Mouse (Mus musculus): Measurements from ENCODE around the gene Spty2d1.
"Not testable (repeated sequence)": the region's sequence is repeated elsewhere in the genome, so short reads cannot be mapped to it uniquely, and the experiment has no call there.

Gene Spty2d1

DNA sequence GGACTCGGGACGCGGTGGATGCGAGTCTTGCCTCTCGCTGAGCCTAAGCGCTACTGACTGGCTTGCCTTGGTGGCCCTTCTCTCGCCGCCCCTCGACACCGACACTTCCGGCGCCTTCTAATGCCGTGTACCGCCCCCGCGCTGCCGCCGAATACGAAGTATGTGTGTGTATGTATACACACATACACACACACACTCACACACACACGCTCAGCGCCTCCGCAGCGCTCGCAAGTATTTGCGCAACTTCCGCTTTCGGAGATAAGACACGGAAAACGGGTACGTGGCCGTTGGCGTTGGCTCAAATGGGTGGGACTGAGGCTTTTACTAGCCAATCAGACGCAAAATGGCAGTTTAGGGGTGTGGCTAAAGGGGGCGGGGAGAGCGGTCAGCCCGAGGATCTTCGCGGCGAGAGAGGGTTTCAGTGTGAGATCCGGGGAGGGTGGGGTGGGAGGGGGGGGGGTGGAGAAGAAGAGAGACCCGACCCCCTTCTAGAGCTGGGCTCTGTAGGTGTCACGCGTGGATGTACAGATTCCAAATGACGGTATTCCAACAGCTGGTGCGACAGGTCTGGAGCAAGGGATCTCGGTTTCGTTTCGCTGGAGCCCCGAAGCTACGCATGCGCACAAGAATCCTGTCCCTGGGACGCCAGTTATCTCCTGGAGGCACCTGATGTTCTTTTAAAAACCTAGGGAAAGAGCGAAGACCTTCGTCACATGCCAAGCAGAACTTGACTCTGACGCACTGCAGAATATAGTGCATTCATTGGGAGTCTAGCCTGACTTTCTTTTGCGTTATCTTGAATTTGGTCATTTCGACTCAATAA, at the start of gene Spty2d1:
Gene Spty2d1 (minus strand): TSS at position 244 of the 826 bp plus-strand sequence.
- in situ Hi-C loops (cut with MboI, MseI): loop anchor here (5.0 to 25.0 kb wide), 2 partner anchors 41 to 1096 kb away; partner anchors contain the start of genes Ccdc114 (in 1 of the 2) and Emp3 (in 1 of the 2)

DNA sequence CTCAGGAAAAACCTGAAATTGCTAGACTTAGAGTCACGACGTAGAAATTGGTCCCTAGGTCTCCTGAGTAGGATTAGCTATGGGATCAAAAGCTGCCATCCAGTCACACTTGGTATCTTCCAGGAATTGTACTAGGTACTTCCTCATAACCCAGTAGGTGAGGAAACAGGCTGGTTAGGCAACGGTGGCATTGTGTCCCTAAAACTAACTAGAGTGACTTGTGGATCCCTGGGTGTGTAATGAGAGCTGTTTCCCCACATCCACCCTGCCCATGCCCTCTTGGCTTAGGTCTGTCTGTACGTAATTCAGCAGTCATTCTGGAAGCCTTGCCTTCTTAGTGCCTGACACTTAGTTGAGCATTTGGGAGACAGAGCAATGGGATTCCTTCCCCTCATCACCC, 48.1 kb upstream of the Spty2d1 start:
- in situ Hi-C loops (cut with MboI, MseI): no loop called here

DNA sequence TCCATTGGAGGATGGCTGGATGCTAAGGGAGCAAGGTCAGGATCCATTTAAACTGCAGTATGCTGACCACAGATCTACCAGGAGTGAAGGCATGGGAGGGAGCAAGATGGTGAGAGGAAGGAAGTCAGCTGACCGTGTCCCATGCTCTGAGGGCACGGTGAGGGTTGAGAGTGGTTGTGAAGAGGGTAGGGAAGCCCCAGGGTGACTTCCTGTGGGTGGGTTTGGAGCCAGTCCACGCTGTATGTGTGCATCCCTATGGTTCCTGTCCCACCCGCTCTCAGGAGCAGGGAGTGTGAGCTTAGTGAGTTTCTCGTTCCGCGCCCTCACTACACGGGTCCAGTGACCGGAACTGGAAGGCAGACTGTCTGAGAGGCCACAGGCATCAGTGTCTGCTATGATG, 47.5 kb upstream of the Spty2d1 start:
- in situ Hi-C loops (cut with MboI, MseI): no loop called here

DNA sequence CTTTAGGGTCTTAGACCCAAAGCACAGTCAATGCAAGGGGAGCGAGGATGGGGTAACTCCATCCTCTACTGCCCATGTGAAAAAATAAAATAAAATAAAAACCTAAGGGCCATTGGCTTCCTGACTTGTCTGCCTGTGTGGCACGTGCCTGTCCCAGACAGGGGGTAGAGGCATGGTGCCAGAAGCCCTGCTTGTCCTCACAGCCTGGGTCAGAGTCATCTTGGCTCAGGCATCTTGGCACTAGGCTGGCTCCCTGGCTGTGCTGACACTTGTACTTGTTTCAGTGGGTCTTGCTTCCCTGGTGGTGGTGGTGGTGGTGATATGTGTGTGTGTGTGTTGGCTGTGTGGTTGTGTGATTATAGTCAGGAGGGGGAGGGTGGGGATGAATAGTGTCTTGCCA, 46.5 kb upstream of the Spty2d1 start:
- in situ Hi-C loops (cut with MboI, MseI): no loop called here

DNA sequence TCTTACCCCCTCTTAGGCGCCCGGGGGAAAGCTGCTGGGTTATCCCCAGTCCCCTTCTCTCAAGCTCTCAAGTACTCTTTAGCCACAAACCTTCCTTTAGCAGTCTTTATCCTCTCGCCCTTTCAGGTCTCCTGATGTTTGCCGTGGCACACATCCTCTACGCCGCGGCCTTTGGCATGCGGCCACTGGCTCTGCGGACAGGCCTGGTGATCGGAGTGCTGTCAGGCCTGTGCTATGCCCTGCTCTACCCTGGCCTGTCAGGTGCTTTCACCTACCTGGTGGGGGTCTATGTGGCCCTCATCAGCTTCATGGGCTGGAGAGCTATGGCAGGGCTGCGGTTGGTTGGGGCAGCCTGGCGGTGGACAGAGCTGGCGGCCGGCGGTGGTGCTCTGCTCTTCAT, 45.1 kb upstream of the Spty2d1 start:
- in situ Hi-C loops (cut with MboI, MseI): no loop called here

DNA sequence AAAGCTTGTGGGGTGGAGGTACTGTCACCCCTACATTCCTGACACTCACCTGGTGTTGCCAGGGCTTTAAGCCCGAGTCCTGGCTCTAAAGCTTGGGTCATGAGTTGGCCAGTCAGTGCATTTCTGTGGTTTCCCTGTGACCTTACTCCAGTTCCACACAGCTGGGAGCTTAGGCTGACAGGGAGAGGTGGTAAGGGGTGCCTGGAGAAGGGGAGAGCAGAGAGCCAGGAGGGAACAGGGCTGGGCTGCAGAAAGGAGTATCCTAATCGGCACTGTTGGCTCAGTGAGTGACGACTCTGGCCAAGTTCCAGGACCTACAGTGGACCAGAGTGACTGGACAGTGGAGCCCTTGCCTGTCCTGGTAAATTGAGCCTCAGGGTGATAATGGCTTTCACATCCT, 44.1 kb upstream of the Spty2d1 start:
- in situ Hi-C loops (cut with MboI, MseI): no loop called here

DNA sequence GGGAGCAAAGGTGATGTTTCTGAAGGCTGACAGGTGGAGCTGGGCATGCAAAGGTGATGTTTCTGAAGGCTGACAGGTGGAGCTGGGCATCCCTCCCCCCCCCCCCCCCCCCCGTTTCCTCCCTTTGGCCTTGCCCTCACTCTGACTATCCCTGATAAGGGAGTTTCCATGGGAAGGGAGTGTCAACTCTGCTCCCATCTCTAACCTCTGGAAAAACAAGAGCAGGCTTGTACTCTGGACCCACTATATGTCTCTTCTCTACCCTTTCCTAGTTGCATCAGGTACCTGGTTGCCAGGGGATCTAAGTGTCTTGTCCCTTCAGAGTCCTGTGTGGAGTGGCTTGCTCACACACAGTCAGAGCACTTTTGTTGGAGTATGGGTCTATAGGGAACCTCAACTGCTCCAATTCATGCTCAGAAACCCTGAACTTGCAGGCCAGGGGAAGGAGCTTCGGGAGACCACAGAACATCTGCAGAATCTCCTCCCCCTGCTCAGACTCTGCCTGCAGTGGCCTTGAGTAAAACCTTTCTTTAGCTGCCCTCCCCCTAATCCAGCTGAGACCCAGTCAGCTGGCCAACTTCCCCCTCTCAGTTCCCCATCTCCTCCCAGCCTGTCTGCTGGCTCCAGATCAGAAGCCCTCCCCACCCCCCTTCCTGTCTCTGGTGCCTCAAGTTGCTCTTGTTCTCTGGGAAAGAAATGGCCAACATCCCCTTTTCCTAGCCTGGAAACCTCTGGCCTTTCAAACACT, 43.4 kb upstream of the Spty2d1 start:
- in situ Hi-C loops (cut with MboI, MseI): no loop called here

DNA sequence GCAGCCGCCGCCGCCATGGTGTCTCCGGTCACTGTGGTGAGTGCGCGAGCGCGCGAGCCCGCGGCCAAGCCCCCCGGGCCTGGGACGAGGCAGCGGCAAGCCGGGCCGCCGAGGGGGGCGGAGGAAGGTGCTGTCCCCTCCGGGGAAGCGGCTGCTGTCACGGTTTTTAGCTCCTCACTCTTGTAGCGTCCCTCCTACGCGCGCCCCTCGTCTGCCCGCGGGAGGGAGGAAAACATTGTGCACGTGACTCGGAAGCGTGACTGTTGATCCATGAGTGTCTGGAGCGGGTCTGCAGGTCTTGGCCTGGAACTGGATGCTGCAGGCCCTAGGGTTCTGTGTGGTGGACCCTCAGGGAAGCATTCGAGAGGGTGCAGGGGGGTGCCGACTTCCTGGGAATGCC, 42.6 kb upstream of the Spty2d1 start:
- in situ Hi-C loops (cut with MboI, MseI): no loop called here

DNA sequence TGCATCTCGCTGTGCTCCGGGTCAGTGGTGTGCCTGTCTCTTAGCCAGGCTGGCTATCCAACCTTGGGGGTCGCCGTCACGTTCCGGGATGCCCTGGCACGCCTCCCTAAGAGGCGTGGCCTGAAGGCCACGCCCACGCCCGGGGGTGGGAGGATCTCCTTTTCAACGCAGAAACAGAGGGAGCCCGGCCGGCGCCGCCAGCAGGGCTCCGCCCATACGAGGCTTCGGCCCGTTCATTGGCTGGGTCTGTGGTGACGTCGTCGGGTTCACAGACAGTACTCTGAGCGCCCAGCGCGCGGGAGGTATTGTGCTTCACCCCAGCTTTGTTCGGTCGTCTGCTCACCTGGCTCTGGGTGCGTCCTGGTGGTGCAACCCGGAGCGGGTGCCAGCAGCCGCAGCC, 42.2 kb upstream of the Spty2d1 start, which contains the start of gene Tmem86a:
Gene Tmem86a (plus strand): TSS at position 236 of the 400 bp plus-strand sequence.
- in situ Hi-C loops (cut with MboI, MseI): no loop called here

DNA sequence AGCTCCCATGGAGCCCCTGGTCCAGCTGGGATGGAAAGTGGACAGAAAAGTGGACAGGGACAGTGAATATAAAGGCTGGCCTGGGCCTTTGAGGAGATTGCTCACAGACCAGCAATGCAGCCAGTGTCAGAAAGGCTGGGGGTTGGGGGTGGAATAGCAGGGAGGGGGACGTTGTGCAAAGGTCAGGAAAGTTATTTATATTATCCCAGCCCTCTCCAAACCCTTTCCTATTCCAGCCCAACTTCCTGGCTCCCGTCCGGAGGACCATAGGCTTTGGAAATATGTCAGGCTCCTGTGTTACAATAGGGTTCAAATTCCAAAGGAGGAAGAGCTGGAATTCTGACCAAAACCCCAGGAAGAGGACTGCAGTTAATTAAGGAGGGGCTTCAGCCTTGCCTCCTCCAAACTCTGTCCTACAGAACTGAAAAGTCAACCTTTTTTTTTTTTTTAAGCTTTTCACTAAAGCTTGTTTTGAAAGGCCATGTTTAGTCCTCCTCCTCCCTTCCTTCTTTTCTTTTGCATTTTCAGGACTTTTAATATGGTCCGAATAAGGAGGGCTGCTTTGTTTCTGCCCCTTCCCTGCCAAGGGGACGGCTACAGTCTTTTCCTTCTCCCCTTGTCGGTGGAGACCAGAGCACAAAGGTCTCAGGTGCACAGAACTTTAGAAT, 34.7 kb upstream of the Spty2d1 start:
- in situ Hi-C loops (cut with MboI, MseI): loop anchor here in 1 of 2 experiments (10.0 kb wide), 1 partner anchor 792 kb away; no protein-coding TSS in a partner anchor

DNA sequence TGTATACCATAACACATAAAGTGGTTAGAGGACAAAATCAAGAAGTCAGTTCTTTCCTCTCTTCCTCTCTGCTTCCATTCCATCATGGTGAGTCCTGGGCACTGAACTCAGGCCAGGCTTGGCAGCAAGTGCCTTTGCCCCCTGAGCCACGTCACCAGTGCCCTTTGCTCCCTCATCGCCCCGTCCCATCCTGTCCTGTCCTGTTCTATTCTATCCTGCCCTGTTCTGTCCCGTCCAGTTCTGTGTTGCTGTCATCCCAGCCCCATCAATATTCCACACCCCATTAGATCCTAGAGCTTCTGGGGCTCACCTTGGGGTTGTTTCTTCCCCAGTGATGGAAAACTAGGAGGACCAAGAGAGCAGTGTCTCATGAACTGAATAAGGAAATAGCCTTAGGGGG, 33.9 kb upstream of the Spty2d1 start:
- in situ Hi-C loops (cut with MboI, MseI): loop anchor here in 1 of 2 experiments (10.0 kb wide), 1 partner anchor 793 kb away; no protein-coding TSS in a partner anchor

DNA sequence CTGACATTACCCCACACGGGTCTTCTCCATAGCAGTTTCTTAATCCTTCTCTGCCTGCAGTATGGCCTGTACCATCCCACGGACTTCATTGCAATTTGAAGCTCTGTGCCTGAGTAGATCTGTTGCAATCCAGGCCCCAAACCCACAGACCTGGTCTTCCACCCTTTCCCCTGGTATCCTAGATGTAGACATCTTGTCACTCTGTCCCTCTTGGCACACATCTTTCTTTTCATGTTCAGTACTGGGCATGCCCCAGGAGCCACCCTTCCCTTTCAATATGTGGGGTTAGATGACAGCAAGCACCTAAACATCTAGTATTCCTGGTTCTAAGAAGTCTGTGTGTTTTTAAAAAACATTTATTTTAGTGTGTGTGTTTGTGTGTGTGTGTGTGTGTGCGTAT, 33.5 kb upstream of the Spty2d1 start:
- in situ Hi-C loops (cut with MboI, MseI): loop anchor here in 1 of 2 experiments (10.0 kb wide), 1 partner anchor 793 kb away; no protein-coding TSS in a partner anchor

DNA sequence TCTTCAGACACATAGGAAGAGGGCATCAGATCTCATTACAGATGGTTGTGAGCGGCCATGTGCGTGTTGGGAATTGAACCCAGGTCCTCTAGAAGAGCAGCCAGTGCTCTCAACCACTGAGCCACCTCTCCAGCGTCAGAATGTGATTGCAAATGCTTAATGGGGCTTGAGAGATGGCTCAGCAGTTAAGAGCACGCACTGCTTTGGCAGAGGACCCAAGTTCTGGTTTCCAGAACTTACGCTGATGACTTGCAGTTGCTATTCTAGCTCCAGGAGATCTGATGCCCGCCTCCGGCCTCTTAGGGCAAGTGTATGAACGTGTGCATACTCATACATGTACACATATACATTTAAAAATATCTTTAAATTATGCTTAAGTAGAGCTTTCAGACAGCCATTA, 27.2 kb upstream of the Spty2d1 start:
- in situ Hi-C loops (cut with MboI, MseI): no loop called here

DNA sequence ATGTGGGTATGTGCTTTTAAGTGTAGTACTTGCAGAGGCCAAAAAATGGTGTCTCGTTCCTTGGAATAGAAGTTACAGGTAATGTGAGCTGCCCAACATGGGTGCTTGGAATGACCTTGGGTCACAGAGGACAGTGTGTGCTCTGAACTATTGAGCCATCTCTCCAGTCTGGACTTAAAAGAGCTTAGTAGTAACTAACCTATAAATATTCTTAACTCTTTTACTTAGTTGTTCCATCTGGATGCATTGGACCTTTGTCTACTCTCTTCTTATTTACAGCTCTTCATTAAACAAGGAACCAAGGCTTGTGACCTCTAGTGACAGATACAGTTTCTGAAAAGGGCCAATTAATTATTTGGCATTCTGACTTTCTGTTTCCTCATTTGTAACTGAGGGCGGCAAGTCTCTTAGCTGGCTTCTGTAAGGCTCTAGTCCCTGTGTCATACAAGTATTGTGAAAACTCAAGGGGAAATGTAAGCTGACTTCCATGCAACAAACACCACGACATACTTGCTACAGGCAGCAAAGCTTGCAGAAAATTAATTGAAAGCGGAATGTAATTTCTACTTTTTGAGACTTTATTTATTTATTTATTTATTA, 26.7 kb upstream of the Spty2d1 start:
- in situ Hi-C loops (cut with MboI, MseI): no loop called here

DNA sequence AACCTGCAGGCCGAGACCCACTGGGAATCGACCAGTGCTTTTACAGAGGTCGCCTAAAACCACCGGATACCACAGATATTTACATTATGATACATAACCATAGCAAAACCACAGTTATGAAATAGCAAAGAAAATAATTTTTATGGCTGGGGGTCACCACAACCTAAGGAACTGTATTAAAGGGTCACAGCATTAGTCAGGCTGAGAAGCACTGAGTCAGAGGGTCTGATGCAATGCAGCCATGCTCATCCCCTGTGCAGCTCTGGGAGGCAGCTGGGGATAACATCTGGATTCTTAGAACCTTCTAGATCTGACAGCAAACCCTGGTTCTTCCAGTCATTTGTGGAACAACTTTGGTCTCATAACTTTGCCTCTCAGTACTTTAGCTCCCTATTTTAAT, 23.2 kb upstream of the Spty2d1 start:
- in situ Hi-C loops (cut with MboI, MseI): no loop called here

DNA sequence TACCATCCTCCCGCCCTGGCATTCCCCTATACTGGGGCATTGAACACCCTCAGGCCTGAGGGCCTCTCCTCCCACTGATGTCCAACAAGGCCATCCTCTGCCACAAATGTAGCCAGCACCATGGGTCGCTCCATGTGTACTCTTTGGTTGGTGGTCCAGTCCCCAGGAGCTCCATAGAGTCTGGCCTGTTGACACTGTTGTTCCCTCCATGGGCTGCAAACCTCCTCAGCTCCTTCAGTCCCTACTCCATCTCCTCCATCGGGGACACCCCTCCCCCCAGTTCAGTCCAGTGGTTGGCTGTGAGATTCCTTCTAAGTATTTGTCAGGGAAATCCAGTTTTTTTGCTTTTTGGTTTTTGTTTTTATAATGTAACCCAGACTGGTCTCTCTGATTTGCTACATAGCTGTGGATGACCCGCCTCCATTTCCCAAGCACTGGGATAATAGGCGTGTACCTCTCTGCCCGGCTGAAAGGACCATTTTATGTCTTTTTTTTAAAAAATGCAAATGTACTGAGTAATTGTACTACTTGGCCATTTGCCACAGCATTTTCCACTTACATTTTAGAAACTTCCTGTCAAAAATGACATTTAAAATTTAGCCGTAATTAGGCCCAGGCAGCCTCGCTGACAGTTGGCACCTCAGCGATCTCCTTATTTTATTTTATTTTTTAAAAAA, 22.4 kb upstream of the Spty2d1 start:
- in situ Hi-C loops (cut with MboI, MseI): no loop called here

DNA sequence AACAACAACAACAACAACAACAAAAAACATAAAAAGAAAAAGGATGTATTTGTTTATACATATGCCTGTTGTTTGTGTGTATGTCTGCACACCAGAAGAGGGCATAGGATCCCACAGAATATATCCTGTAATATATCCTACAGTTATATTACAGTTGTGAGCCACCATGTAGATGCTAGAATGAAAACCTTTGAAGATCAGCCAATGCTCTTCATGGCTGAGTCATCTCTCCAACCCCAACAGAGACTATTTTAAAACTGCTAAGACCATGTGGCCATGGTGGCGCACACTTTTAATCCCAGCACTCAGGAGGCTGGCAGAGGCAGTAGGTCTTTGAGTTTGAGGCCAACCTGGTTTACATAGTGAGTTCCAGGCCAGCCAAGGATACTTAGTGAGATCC, 19.3 kb upstream of the Spty2d1 start:
- in situ Hi-C loops (cut with MboI, MseI): no loop called here

DNA sequence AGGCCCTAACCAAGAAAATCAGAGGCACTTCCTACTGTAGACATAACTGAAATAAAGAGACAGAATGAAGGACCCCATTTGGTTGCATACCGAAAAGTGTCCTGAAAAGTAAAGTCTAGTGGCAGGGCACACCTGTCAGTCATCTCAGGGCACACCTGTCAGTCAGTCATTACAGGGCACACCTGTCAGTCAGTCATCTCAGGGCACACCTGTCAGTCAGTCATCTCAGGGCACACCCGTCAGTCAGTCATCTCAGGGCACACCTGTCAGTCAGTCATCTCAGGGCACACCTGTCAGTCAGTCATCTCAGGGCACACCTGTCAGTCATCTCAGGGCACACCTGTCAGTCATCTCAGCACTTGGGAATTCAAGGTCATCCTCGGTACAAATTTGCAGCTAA, 18.7 kb upstream of the Spty2d1 start:
- in situ Hi-C loops (cut with MboI, MseI): not testable (repeated sequence)

DNA sequence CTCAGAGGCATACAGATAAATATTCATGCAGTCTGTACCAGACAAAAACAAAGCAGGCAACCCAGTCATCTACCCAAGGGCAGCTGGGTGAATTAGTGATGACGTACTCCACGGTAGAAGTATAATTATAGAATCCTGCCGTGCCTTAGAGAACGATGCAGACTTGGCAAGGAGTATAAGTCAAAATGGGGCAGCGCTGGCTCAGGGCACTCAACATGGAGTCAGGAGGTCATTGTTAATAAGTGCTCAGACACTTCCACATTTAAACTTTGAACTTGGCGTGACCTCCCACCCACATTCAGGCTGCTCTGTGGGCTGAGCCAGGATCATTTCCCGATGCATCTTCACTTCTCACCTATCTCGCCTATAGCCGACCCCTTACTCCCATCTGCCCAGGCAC, 17.2 kb upstream of the Spty2d1 start:
- in situ Hi-C loops (cut with MboI, MseI): no loop called here

DNA sequence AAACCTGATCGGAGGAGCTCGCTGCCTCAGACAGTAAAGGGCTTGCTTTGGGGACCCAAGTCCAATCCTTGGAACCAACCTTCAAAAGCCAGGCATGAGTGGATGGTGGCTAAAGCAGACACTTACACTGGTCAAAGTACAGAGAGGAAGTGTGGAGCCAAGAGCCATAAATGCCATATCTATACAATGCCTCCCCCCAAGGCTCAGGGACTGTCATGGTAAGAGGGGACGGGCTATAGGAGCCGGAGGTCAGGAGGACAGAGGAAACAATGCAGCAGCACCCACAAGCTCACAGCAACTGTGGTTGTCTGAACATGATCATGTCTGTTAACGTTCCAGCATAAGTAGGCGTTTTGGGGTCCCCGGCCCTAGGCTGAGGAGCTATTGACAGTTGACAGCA, 16.2 kb upstream of the Spty2d1 start:
- in situ Hi-C loops (cut with MboI, MseI): loop anchor here (5.0 to 25.0 kb wide), 4 partner anchors 53 to 1112 kb away; partner anchors contain the start of genes Ccdc114 (in 1 of the 2) and Emp3 (in 1 of the 2)

DNA sequence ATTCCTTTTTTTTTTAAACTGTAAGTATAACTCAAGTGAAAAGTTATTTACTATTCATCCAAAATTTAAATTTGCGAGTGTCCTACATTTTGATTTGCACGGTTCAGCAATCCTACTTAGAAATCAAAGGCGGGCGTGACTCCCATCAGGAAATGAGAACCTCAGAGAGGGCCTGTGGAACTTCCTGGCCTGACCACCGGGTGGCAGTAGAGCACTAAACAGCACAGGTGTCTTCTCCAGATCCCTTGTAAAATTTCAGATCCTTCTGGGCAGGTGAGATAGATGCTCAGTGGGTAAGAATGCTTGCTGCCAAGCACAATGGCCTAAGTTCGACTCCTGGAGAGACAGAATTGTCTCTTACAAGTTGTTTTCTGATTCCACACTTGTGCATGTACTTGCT, 15.3 kb upstream of the Spty2d1 start:
- in situ Hi-C loops (cut with MboI, MseI): loop anchor here (5.0 to 25.0 kb wide), 4 partner anchors 54 to 1111 kb away; partner anchors contain the start of genes Ccdc114 (in 1 of the 2) and Emp3 (in 1 of the 2)

All from T-helper 17 cell (primary cell).